Mouse (Mus musculus): ENCODE data around the gene Zfp182.

- TF ChIP-seq POLR2A (IDR thresholded peaks at IDR 0.05; ENCODE audit: borderline replicate concordance, extremely low read depth, insufficient read depth, insufficient read length, poor library complexity, severe bottlenecking) = no peak
- no peak for TF ChIP-seq CTCF (IDR thresholded peaks at IDR 0.05; ENCODE audit: borderline replicate concordance, extremely low read depth, insufficient read depth, insufficient read length)
These were observed 656 bp downstream of the Zfp182 start for GRCm38 (mm10) chrX:21061460-21061859.

Measured in brain, embryonic 14.5 days (tissue).